Mouse (Mus musculus): ENCODE measurements around the gene Cwc25. TPM values are rescaled to one million over a fixed set of nuclear protein-coding genes. Genes with fewer than 3 reads are reported as not detected.
A peak's percentile ranks its signal among the peaks of the same experiment; 100 is the strongest.

Cwc25 gene
- polyA plus RNA-seq, 1 experiment from 2014 or later, result 9.9 TPM

DNA sequence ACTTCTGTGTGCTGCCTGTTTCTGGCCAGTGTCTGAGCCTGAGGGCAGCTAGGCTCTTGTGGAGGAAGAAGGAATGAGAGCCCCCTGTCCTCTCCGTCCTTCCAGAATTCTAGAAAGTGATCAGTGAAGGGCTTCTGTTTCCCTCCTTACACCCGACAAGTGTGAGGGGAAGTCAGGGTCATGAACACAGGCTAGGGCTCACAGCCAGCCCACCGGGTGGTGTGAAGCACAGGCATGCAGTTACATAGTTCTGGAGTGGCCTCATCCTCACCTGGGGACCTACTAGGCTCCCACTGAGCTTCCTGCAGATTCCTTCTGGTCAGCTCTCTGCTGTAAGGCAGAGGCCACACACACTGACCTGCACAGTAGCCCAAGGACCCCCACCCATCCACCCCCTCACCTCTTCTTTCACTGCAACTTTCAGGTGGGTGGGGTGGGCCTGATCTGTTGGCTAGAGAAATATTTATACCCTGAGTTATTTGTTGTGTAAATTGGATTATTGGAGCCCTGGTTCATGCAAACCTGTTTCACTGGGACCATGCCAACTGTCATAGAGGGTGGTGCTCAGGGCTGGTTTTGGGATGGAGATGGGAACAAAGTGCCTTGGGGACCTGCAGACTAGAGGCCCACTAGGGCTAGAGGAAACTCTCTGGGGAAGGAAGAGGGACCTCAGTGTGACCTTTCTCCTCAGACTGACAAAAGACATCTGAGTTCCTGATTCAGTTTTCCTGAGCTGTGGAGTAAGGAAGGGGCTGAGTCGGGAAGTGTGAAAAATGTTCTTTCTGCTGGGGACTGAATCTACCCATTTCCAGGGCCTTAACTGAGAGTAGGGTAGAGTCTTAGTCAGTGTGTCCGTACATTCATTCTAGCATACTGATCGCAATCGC is 43.1 kb upstream of the Cwc25 start:
- Histone ChIP-seq H3K9me3 (replicated peaks; ENCODE audit: control insufficient read depth, low read length) (no peaks in the 10 kb centered on the region), H3K27me3 (ENCODE audit: control insufficient read depth, insufficient read depth, low read length) (no peaks in the 10 kb centered on the region), H3K27ac (ENCODE audit: low read depth, low read length) (peak overlapping the region; percentile 66), H3K36me3 (ENCODE audit: control insufficient read depth, insufficient read depth, low read length) (peaks cover 3% of the 10 kb centered on the region; the same call in 1 of the 2 replicates), H3K4me2 (no peak overlapping the region), H3K4me1 (ENCODE audit: control insufficient read depth, insufficient read depth, low read length) (peaks cover 80% of the 10 kb centered on the region), H3K4me3 (ENCODE audit: low read depth, low read length) (no peak overlapping the region), H3K9ac (ENCODE audit: low read depth, low read length) (peak overlapping the region; percentile 47)
- no peak for ATAC-seq (replicated peaks; ENCODE audit: insufficient number of reproducible peaks, low FRiP score, low TSS enrichment)
- 50% methylated on average over 7 of the region's 7 CpGs for WGBS (ENCODE audit: insufficient replicate concordance)

- WGBS (ENCODE audit: insufficient replicate concordance), result 39% methylated on average over 5 of the region's 5 CpGs
- peak overlapping the region; percentile 47 for H3K9ac ChIP-seq (ENCODE audit: low read depth, low read length)
- ATAC-seq (replicated peaks; ENCODE audit: insufficient number of reproducible peaks, low FRiP score, low TSS enrichment), result no peak
Measured at GRCm38 (mm10) chr11:97808621-97809234, 42.4 kb upstream of the Cwc25 start.

DNA sequence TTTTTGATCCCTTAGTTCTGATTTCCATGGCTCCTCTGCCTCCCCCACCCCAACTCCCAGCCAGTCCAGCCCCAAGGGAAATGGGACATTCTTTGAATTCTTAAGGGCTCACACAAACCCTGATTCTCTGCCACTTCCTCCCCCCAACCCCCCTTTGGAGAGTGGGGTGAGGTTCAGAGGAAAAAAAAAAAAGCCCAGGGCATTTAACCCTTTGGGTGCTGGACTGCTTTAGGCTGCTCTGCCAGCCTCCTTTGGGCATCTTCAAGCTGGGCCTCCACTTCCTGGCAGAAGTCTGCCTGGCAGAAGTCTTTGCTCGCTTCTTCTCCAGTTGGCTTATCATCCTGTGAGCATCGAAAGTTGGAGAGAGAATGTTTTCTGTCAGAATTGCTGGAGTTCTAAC is 41.7 kb upstream of the Cwc25 start:
- H3K4me2 ChIP-seq, result peak overlapping the region; percentile 27; the same call in 1 of the 2 replicates
- H3K9ac ChIP-seq (ENCODE audit: low read depth, low read length), result no peak overlapping the region
- no peak for ATAC-seq (replicated peaks; ENCODE audit: insufficient number of reproducible peaks, low FRiP score, low TSS enrichment)
- peaks cover 86% of the 10 kb centered on the region for H3K4me1 ChIP-seq (ENCODE audit: control insufficient read depth, insufficient read depth, low read length)
- no peaks in the 10 kb centered on the region for H3K9me3 ChIP-seq (replicated peaks; ENCODE audit: control insufficient read depth, low read length)
- H3K4me3 ChIP-seq (ENCODE audit: low read depth, low read length), result no peak overlapping the region
- H3K27ac ChIP-seq (ENCODE audit: low read depth, low read length), result peak overlapping the region; percentile 58
- 48% methylated on average over 2 of the region's 2 CpGs for WGBS (ENCODE audit: insufficient replicate concordance)
- H3K36me3 ChIP-seq (ENCODE audit: control insufficient read depth, insufficient read depth, low read length), result peaks cover 3% of the 10 kb centered on the region; the same call in 1 of the 2 replicates
- no peaks in the 10 kb centered on the region for H3K27me3 ChIP-seq (ENCODE audit: control insufficient read depth, insufficient read depth, low read length)

More at GRCm38 (mm10) chr11:97808621-97809234, 42.4 kb upstream of the Cwc25 start:
- Histone ChIP-seq H3K4me2 (no peak overlapping the region), H3K36me3 (ENCODE audit: control insufficient read depth, insufficient read depth, low read length) (peaks cover 3% of the 10 kb centered on the region; the same call in 1 of the 2 replicates), H3K4me3 (ENCODE audit: low read depth, low read length) (no peak overlapping the region), H3K27me3 (ENCODE audit: control insufficient read depth, insufficient read depth, low read length) (no peaks in the 10 kb centered on the region), H3K4me1 (ENCODE audit: control insufficient read depth, insufficient read depth, low read length) (peaks cover 88% of the 10 kb centered on the region), H3K9me3 (replicated peaks; ENCODE audit: control insufficient read depth, low read length) (no peaks in the 10 kb centered on the region), H3K27ac (ENCODE audit: low read depth, low read length) (peak overlapping the region; percentile 66)

DNA sequence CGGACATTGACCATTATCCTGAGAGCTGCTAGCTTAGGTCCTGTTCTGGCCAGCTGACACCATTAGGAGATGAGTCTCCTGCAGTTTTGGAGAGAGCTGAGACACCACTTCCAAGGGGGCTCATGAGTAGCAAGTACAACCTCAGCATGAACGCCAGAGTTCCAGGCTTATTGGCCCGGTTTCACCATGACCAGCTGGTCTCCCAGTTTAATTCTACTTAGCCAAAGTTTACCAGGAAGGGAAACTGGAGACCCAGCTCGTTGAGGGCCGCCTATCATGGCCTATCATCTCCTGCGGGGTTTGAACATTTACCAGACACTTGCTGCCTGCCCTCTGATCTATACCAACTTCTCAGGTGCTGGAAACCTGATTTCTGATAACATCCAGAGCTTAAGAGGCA is 41.3 kb upstream of the Cwc25 start:
- Histone ChIP-seq H3K27ac (ENCODE audit: low read depth, low read length) (peak overlapping the region; percentile 58), H3K36me3 (ENCODE audit: control insufficient read depth, insufficient read depth, low read length) (peaks cover 3% of the 10 kb centered on the region; the same call in 1 of the 2 replicates), H3K9ac (ENCODE audit: low read depth, low read length) (no peak overlapping the region), H3K4me1 (ENCODE audit: control insufficient read depth, insufficient read depth, low read length) (peaks cover 83% of the 10 kb centered on the region), H3K4me2 (peak overlapping the region; percentile 27; the same call in 1 of the 2 replicates), H3K9me3 (replicated peaks; ENCODE audit: control insufficient read depth, low read length) (no peaks in the 10 kb centered on the region), H3K4me3 (ENCODE audit: low read depth, low read length) (no peak overlapping the region), H3K27me3 (ENCODE audit: control insufficient read depth, insufficient read depth, low read length) (no peaks in the 10 kb centered on the region)
- no peak for ATAC-seq (replicated peaks; ENCODE audit: insufficient number of reproducible peaks, low FRiP score, low TSS enrichment)
- WGBS (ENCODE audit: insufficient replicate concordance), result 35% methylated on average over 6 of the region's 6 CpGs

GRCm38 (mm10) chr11:97806613-97806964 is 40.2 kb upstream of the Cwc25 start:
- peaks cover 82% of the 10 kb centered on the region for H3K4me1 ChIP-seq (ENCODE audit: control insufficient read depth, insufficient read depth, low read length)
- no peaks in the 10 kb centered on the region for H3K27me3 ChIP-seq (ENCODE audit: control insufficient read depth, insufficient read depth, low read length)
- peaks cover 3% of the 10 kb centered on the region; the same call in 1 of the 2 replicates for H3K36me3 ChIP-seq (ENCODE audit: control insufficient read depth, insufficient read depth, low read length)
- no peaks in the 10 kb centered on the region for H3K9me3 ChIP-seq (replicated peaks; ENCODE audit: control insufficient read depth, low read length)
- H3K4me2 ChIP-seq, result peak overlapping the region; percentile 70
- 71% methylated on average over 7 of the region's 7 CpGs for WGBS (ENCODE audit: insufficient replicate concordance)
- no peak overlapping the region for H3K4me3 ChIP-seq (ENCODE audit: low read depth, low read length)
- no peak overlapping the region for H3K9ac ChIP-seq (ENCODE audit: low read depth, low read length)
- H3K27ac ChIP-seq (ENCODE audit: low read depth, low read length), result no peak overlapping the region
- ATAC-seq (replicated peaks; ENCODE audit: insufficient number of reproducible peaks, low FRiP score, low TSS enrichment), result no peak

DNA sequence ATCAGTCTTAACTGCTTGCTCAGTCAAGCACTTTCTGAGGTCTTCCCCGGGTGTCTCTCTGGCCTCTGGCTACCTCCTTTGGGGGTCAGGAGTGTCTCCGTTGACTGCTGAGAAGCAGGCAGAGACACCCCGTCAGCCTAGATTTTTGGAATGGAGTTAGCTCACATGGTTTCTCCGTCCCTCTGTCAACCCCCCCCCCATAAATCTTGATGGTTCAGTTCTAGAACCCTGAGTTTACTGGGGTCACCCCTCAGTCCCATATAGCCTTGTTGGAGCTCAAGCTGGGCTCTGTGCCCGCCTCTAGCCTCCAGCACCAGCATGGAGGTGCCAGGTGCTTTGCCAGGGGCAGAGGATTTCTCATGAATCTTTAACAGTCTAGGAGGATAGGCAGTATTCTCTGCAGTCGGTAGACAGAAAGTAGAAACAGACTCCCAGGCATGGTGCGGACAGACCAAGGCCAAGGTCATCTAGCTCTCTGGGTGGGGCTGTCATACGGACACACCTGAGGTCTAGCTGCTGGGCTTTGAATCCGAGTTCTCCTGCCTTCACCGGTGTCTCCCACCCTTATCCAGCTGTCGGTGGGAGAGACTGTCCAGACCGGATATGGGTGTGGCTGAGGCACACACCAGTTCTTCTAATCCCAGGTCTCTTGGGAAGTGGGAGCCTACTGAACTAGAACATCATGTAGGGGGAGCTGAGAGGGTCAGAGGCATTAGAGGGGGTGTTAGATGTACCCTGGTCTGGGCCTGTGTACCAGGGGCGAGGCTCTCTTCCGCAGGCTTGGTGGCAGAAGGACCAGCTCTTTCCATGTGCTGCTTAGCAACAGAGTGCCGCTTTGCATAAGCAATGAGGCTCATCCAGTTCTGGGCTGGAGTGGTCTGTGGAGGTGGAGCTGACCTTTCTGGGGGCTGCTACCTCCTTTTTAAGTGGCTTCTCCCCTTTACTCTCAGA is 39.6 kb upstream of the Cwc25 start:
- peaks cover 85% of the 10 kb centered on the region for H3K4me1 ChIP-seq (ENCODE audit: control insufficient read depth, insufficient read depth, low read length)
- H3K9ac ChIP-seq (ENCODE audit: low read depth, low read length), result 0 out of 2 replicates have a peak overlapping the region, but pooled peaks have one; percentile 12
- ATAC-seq (replicated peaks; ENCODE audit: insufficient number of reproducible peaks, low FRiP score, low TSS enrichment), result no peak
- peak overlapping the region; percentile 70 for H3K4me2 ChIP-seq
- 41% methylated on average over 15 of the region's 15 CpGs for WGBS (ENCODE audit: insufficient replicate concordance)
- H3K27me3 ChIP-seq (ENCODE audit: control insufficient read depth, insufficient read depth, low read length), result no peaks in the 10 kb centered on the region
- peaks cover 3% of the 10 kb centered on the region; the same call in 1 of the 2 replicates for H3K36me3 ChIP-seq (ENCODE audit: control insufficient read depth, insufficient read depth, low read length)
- no peak overlapping the region for H3K4me3 ChIP-seq (ENCODE audit: low read depth, low read length)
- H3K9me3 ChIP-seq (replicated peaks; ENCODE audit: control insufficient read depth, low read length), result no peaks in the 10 kb centered on the region
- H3K27ac ChIP-seq (ENCODE audit: low read depth, low read length), result peak overlapping the region; percentile 88

DNA sequence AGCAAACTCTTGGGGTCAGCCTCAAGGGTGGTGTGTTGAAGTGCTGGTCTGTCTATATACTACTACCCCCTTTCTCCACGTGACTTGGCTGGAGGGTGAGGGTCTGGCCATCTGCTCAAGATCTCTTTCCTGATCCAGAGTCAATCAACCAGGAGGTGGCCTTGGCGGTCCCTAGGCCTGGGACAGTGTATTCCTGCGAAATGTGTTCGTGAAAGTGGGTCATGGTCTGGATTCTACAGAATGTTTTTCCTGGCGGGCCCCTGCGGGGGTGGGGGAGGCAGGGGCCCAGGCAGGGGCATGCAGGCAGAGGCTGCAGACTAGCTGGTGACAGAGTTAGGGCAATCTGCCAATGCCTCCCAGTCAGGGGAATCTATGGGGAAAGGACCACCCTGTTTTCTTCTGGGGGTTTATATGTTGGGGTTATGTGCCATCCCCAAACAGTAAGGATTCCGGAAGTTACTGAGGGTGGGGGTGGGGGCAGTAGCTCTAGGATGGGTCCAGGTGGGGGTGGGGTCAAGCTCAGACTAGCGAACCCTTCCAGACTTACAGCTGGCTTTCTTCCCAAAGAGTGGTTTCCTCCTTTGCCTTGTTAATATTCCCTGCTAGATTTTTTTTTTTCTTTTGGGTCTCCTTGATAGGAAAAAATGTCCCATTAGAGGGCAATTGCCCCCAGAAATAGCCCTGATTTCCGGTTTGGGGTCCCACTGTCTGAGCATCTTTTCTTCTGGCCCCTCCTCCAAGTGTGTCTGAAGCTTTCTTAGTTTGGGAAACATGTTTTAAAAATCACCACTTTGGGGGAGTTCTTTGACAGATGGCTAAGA is 38.7 kb upstream of the Cwc25 start:
- H3K9ac ChIP-seq (ENCODE audit: low read depth, low read length), result peak overlapping the region; percentile 56; the same call in 1 of the 2 replicates
- H3K9me3 ChIP-seq (replicated peaks; ENCODE audit: control insufficient read depth, low read length), result no peaks in the 10 kb centered on the region
- ATAC-seq (replicated peaks; ENCODE audit: insufficient number of reproducible peaks, low FRiP score, low TSS enrichment), result 0 out of 2 replicates have a peak, but pooled peaks have one; percentile 36
- 0 out of 2 replicates have a peak overlapping the region, but pooled peaks have one; percentile 2 for H3K4me3 ChIP-seq (ENCODE audit: low read depth, low read length)
- H3K4me1 ChIP-seq (ENCODE audit: control insufficient read depth, insufficient read depth, low read length), result peaks cover 79% of the 10 kb centered on the region
- H3K27ac ChIP-seq (ENCODE audit: low read depth, low read length), result peak overlapping the region; percentile 88
- H3K36me3 ChIP-seq (ENCODE audit: control insufficient read depth, insufficient read depth, low read length), result peaks cover 3% of the 10 kb centered on the region; the same call in 1 of the 2 replicates
- H3K27me3 ChIP-seq (ENCODE audit: control insufficient read depth, insufficient read depth, low read length), result no peaks in the 10 kb centered on the region
- 9% methylated on average over 9 of the region's 9 CpGs for WGBS (ENCODE audit: insufficient replicate concordance)
- H3K4me2 ChIP-seq, result peak overlapping the region; percentile 70

Data from heart, embryonic 11.5 days (tissue).